Mouse (Mus musculus) olfactory bulb, adult 2 months (tissue): ENCODE measurements around the gene Ubxn6. TPM values are rescaled to one million over a fixed set of nuclear protein-coding genes. Genes with fewer than 3 reads are reported as not detected.

ENCODE experiments used
- H3K27ac ChIP-seq: fragments of 200-500 bp; 2 replicates; pipeline ENCODE4 v1.5.1; 2012; ENCODE audit warnings: low read depth, low read length; ENCODE audit not compliant: insufficient read depth
- H3K4me1 ChIP-seq: fragments of 200-500 bp; 2 replicates; pipeline ENCODE4 v1.6.1; 2012; ENCODE audit warnings: low read length; ENCODE audit not compliant: control insufficient read depth, insufficient read depth
- H3K4me3 ChIP-seq: fragments of 200-500 bp; 2 replicates; pipeline ENCODE4 v1.5.1; 2012; ENCODE audit warnings: mild to moderate bottlenecking, low read depth, low read length, moderate library complexity; ENCODE audit not compliant: insufficient read depth
- CTCF ChIP-seq: fragments of 200-500 bp; IDR thresholded peaks from 2 replicates; pipeline ENCODE4 v1.5.1; 2012; ENCODE audit warnings: low read depth, mild to moderate bottlenecking, low read length, moderate library complexity; ENCODE audit not compliant: insufficient read depth
- POLR2A ChIP-seq: fragments of 200-500 bp; IDR thresholded peaks from 2 replicates; pipeline ENCODE4 v1.6.1; 2012; ENCODE audit warnings: mild to moderate bottlenecking, low read depth, low read length, moderate library complexity; ENCODE audit not compliant: insufficient read depth
- WGBS: fragments of 180-500 bp; shearing (Covaris S2); methylation state at CpG from one replicate; pipeline ENCODE4 v1.1.7; 2018; 5-methylcytosine and 5-hydroxymethylcytosine counted together
- polyA plus RNA-seq: library from polyadenylated mRNA; stranded (reverse); fragments of >200 nt; gene quantifications from 2 replicates; pipeline ENCODE4 v1.2.4, GENCODE M21; 2012; ENCODE audit warnings: low replicate concordance; ENCODE audit not compliant: missing spikeins, insufficient read depth, insufficient read length

Gene Ubxn6
- polyA plus RNA-seq, 1 experiment, result not detected

GRCm38 (mm10) chr17:56039345-56039744 lies 35.5 kb downstream of the Ubxn6 start:
- 80% methylated on average over 4 of the region's 4 CpGs for WGBS
- Histone ChIP-seq H3K4me1 (peaks cover 14% of the 10 kb centered on the region), H3K4me3 (no peak overlapping the region)

GRCm38 (mm10) chr17:56038583-56039261 lies 36.1 kb downstream of the Ubxn6 start:
- TF ChIP-seq CTCF (no peak), POLR2A (no peak)
- Histone ChIP-seq H3K27ac (no peak overlapping the region), H3K4me1 (peaks cover 18% of the 10 kb centered on the region), H3K4me3 (no peak overlapping the region)
- 63% methylated on average over 8 of the region's 8 CpGs for WGBS

More at GRCm38 (mm10) chr17:56039345-56039744, 35.5 kb downstream of the Ubxn6 start:
- TF ChIP-seq CTCF (no peak), POLR2A (no peak)
- no peak overlapping the region for H3K27ac ChIP-seq

- 35% methylated on average over 13 of the region's 13 CpGs for WGBS
- H3K4me3 ChIP-seq, result peak overlapping the region; percentile 21; the same call in 1 of the 2 replicates
- no peak for TF ChIP-seq CTCF
- TF ChIP-seq POLR2A, result no peak
- no peak overlapping the region for H3K27ac ChIP-seq
- H3K4me1 ChIP-seq, result peaks cover 26% of the 10 kb centered on the region
Measured at GRCm38 (mm10) chr17:56036901-56037287, 37.9 kb downstream of the Ubxn6 start.

GRCm38 (mm10) chr17:56036176-56036900 lies 38.5 kb downstream of the Ubxn6 start, which contains the start of gene Sh3gl1:
TSS of gene Sh3gl1 (minus strand) at chr17:56036635.
- under 1% methylated on average over 74 of the region's 74 CpGs for WGBS
- peak within 1 kb of the TSS; percentile 98 for H3K4me3 ChIP-seq
- peaks cover 26% of the 10 kb centered on the region for H3K4me1 ChIP-seq
- H3K27ac ChIP-seq, result peak within 1 kb of the TSS; percentile 86
- peak; percentile 97 for TF ChIP-seq CTCF
- peak; percentile 91 for TF ChIP-seq POLR2A

GRCm38 (mm10) chr17:56035216-56035615 lies 39.6 kb downstream of the Ubxn6 start:
- Histone ChIP-seq H3K4me1 (peaks cover 32% of the 10 kb centered on the region), H3K4me3 (no peak overlapping the region), H3K27ac (no peak overlapping the region)
- 84% methylated on average over 4 of the region's 4 CpGs for WGBS
- no peak for TF ChIP-seq CTCF
- TF ChIP-seq POLR2A, result no peak

GRCm38 (mm10) chr17:56034726-56035100 lies 40.1 kb downstream of the Ubxn6 start:
- H3K4me1 ChIP-seq, result peaks cover 32% of the 10 kb centered on the region
- 88% methylated on average over 6 of the region's 6 CpGs for WGBS
- H3K4me3 ChIP-seq, result no peak overlapping the region
- H3K27ac ChIP-seq, result no peak overlapping the region
- TF ChIP-seq POLR2A (no peak), CTCF (no peak)

GRCm38 (mm10) chr17:56034040-56034725 lies 40.6 kb downstream of the Ubxn6 start:
- peaks cover 32% of the 10 kb centered on the region for H3K4me1 ChIP-seq
- 81% methylated on average over 7 of the region's 7 CpGs for WGBS
- H3K27ac ChIP-seq, result no peak overlapping the region
- no peak overlapping the region for H3K4me3 ChIP-seq
- TF ChIP-seq POLR2A, result no peak
- no peak for TF ChIP-seq CTCF

GRCm38 (mm10) chr17:56032831-56033230 lies 42.0 kb downstream of the Ubxn6 start:
- TF ChIP-seq POLR2A (no peak), CTCF (no peak)
- no peak overlapping the region for H3K4me3 ChIP-seq
- H3K27ac ChIP-seq, result no peak overlapping the region
- H3K4me1 ChIP-seq, result peaks cover 37% of the 10 kb centered on the region
- WGBS, result 70% methylated on average over 7 of the region's 7 CpGs
